Comparison of ENCODE assay signal across 10 mouse cellular contexts in genomic region chr3:80803211-80803610, GRCm38 (mm10). TPM values are rescaled to one million over a fixed set of nuclear protein-coding genes. Genes with fewer than 3 reads are reported as not detected.
DNase-seq lines count a peak whose midpoint lies in the region; ATAC-seq and TF ChIP-seq lines count a peak whose summit lies in the region.
"Had no signal": no experiment of that assay in that cellular context is flagged by ENCODE, and none has a peak within 500 bp of the region (broad histone marks: within the 10 kb centered on the region; RNA-seq: fewer than 3 reads in every experiment).

No protein-coding gene starts in this region.

- peaks cover 23% of the 10 kb centered on the region for H3K27me3 ChIP-seq in kidney, embryonic 16.5 days (ENCODE audit: insufficient read depth, low read length)
- H3K27me3 ChIP-seq in embryonic facial prominence, embryonic 11.5 days (ENCODE audit: control insufficient read depth, insufficient read depth, low read length), result peaks cover 13% of the 10 kb centered on the region
- no peaks in the 10 kb centered on the region for H3K27me3 ChIP-seq in hindbrain, embryonic 12.5 days
- no peaks in the 10 kb centered on the region for H3K27me3 ChIP-seq in midbrain, embryonic 16.5 days (ENCODE audit: control insufficient read depth, insufficient read depth, low read depth, low read length)
- no peaks in the 10 kb centered on the region; the same call in 1 of the 2 replicates for H3K27me3 ChIP-seq in thymus, adult 2 months (ENCODE audit: control insufficient read depth, insufficient read depth, low read length)
- H3K27me3 ChIP-seq in liver, embryonic 11.5 days (replicated peaks; ENCODE audit: control insufficient read depth, insufficient read depth, low read length), result peaks cover 28% of the 10 kb centered on the region

- H3K9ac ChIP-seq in kidney, embryonic 16.5 days (replicated peaks; ENCODE audit: low read length), result no peak overlapping the region
- H3K9ac ChIP-seq in embryonic facial prominence, embryonic 11.5 days (replicated peaks; ENCODE audit: low read length), result no peak overlapping the region
- H3K9ac ChIP-seq in hindbrain, embryonic 12.5 days, result peak overlapping the region; percentile 74
- peak overlapping the region; percentile 90 for H3K9ac ChIP-seq in midbrain, embryonic 16.5 days (ENCODE audit: low read depth, low read length)
- H3K9ac ChIP-seq in liver, embryonic 11.5 days (ENCODE audit: low read depth, low read length), result no peak overlapping the region

- peaks cover 11% of the 10 kb centered on the region; the same call in 1 of the 2 replicates for H3K4me1 ChIP-seq in kidney, embryonic 16.5 days (ENCODE audit: insufficient read depth, low read length)
- no peaks in the 10 kb centered on the region for H3K4me1 ChIP-seq in embryonic facial prominence, embryonic 11.5 days (ENCODE audit: control insufficient read depth, insufficient read depth, low read length)
- peaks cover 8% of the 10 kb centered on the region for H3K4me1 ChIP-seq in hindbrain, embryonic 12.5 days
- peaks cover 16% of the 10 kb centered on the region for H3K4me1 ChIP-seq in midbrain, embryonic 16.5 days (ENCODE audit: control insufficient read depth, insufficient read depth, low read length)
- peaks cover 17% of the 10 kb centered on the region for H3K4me1 ChIP-seq in thymus, adult 2 months (replicated peaks; ENCODE audit: control insufficient read depth, insufficient read depth, low read length)
- H3K4me1 ChIP-seq in liver, embryonic 11.5 days (replicated peaks; ENCODE audit: control insufficient read depth, insufficient read depth, low read length), result no peaks in the 10 kb centered on the region; the same call in 1 of the 2 replicates

- no peak for TF ChIP-seq CTCF in thymus, adult 2 months (IDR thresholded peaks at IDR 0.05; ENCODE audit: borderline replicate concordance, control insufficient read depth, extremely low read depth, insufficient read depth, low read length, poor library complexity)

- WGBS in kidney, embryonic 16.5 days, result 63% methylated on average over 8 of the region's 8 CpGs
- 64% methylated on average over 8 of the region's 8 CpGs for WGBS in embryonic facial prominence, embryonic 11.5 days
- WGBS in hindbrain, embryonic 12.5 days, result 50% methylated on average over 8 of the region's 8 CpGs
- 24% methylated on average over 8 of the region's 8 CpGs for WGBS in midbrain, embryonic 16.5 days
- 67% methylated on average over 8 of the region's 8 CpGs for WGBS in thymus, adult 2 months
- 54% methylated on average over 8 of the region's 8 CpGs for WGBS in liver, embryonic 11.5 days

- H3K4me2 ChIP-seq in kidney, embryonic 16.5 days (replicated peaks; ENCODE audit: low read depth, low read length), result peak overlapping the region; percentile 64
- H3K4me2 ChIP-seq in embryonic facial prominence, embryonic 11.5 days (ENCODE audit: low read depth, low read length), result peak overlapping the region; percentile 66
- H3K4me2 ChIP-seq in hindbrain, embryonic 12.5 days (replicated peaks), result peak overlapping the region; percentile 75
- peak overlapping the region; percentile 55 for H3K4me2 ChIP-seq in midbrain, embryonic 16.5 days (ENCODE audit: low read length)
- no peak overlapping the region for H3K4me2 ChIP-seq in liver, embryonic 11.5 days

- H3K36me3 ChIP-seq in kidney, embryonic 16.5 days (ENCODE audit: insufficient read depth, low read length), result no peaks in the 10 kb centered on the region
- no peaks in the 10 kb centered on the region for H3K36me3 ChIP-seq in embryonic facial prominence, embryonic 11.5 days (replicated peaks; ENCODE audit: control insufficient read depth, insufficient read depth, low read depth, low read length)
- no peaks in the 10 kb centered on the region for H3K36me3 ChIP-seq in hindbrain, embryonic 12.5 days
- H3K36me3 ChIP-seq in midbrain, embryonic 16.5 days (ENCODE audit: control insufficient read depth, insufficient read depth, low read length), result no peaks in the 10 kb centered on the region
- no peaks in the 10 kb centered on the region for H3K36me3 ChIP-seq in thymus, adult 2 months (ENCODE audit: control insufficient read depth, insufficient read depth, low read length)
- no peaks in the 10 kb centered on the region for H3K36me3 ChIP-seq in liver, embryonic 11.5 days (ENCODE audit: control insufficient read depth, insufficient read depth, low read length)

- TF ChIP-seq POLR2A in thymus, adult 2 months (IDR thresholded peaks at IDR 0.05; ENCODE audit: control insufficient read depth, extremely low read depth, insufficient read depth, low read length, poor library complexity), result no peak

- no peak overlapping the region for H3K4me3 ChIP-seq in kidney, embryonic 16.5 days (ENCODE audit: low read length)
- H3K4me3 ChIP-seq in embryonic facial prominence, embryonic 11.5 days (ENCODE audit: low read depth, low read length), result peak overlapping the region; percentile 43; the same call in 1 of the 2 replicates
- peak overlapping the region; percentile 62 for H3K4me3 ChIP-seq in hindbrain, embryonic 12.5 days
- peak overlapping the region; percentile 72 for H3K4me3 ChIP-seq in midbrain, embryonic 16.5 days (ENCODE audit: low read depth, low read length)
- no peak overlapping the region for H3K4me3 ChIP-seq in thymus, adult 2 months (ENCODE audit: control insufficient read depth, insufficient read depth, low read length)
- H3K4me3 ChIP-seq in liver, embryonic 11.5 days (ENCODE audit: low read depth, low read length), result no peak overlapping the region

- H3K9me3 ChIP-seq in kidney, embryonic 16.5 days (ENCODE audit: low read length), result no peaks in the 10 kb centered on the region
- no peaks in the 10 kb centered on the region for H3K9me3 ChIP-seq in embryonic facial prominence, embryonic 11.5 days (replicated peaks; ENCODE audit: control insufficient read depth, low read length)
- H3K9me3 ChIP-seq in hindbrain, embryonic 12.5 days (replicated peaks), result no peaks in the 10 kb centered on the region
- no peaks in the 10 kb centered on the region for H3K9me3 ChIP-seq in midbrain, embryonic 16.5 days (replicated peaks; ENCODE audit: control insufficient read depth, low read length, poor library complexity, severe bottlenecking)
- no peaks in the 10 kb centered on the region for H3K9me3 ChIP-seq in liver, embryonic 11.5 days (ENCODE audit: control insufficient read depth, low read length)

- no peak for ATAC-seq in kidney, embryonic 16.5 days (ENCODE audit: low FRiP score, low TSS enrichment)
- ATAC-seq in embryonic facial prominence, embryonic 11.5 days (replicated peaks; ENCODE audit: insufficient number of reproducible peaks, low FRiP score, low TSS enrichment, low read depth), result no peak
- ATAC-seq in hindbrain, embryonic 12.5 days (ENCODE audit: low FRiP score), result no peak; the same call in 1 of the 2 replicates
- ATAC-seq in midbrain, embryonic 16.5 days, result peak; percentile 37
- no peak for ATAC-seq in liver, embryonic 11.5 days (replicated peaks; ENCODE audit: low FRiP score)

- no peak for DNase-seq in kidney, postnatal 36 days
- DNase-seq in embryonic facial prominence, embryonic 11.5 days (ENCODE audit: low spot score), result no peak
- DNase-seq in thymus, adult 2 months, result no peak
- no peak for DNase-seq in frontal cortex, postnatal 25 days (ENCODE audit: low spot score in 2 of 2)
- no peak for DNase-seq in liver, embryonic 11.5 days (ENCODE audit: low spot score)

- H3K27ac ChIP-seq in kidney, embryonic 16.5 days (ENCODE audit: low read length), result no peak overlapping the region
- H3K27ac ChIP-seq in embryonic facial prominence, embryonic 11.5 days (replicated peaks; ENCODE audit: low read depth, low read length), result no peak overlapping the region
- peak overlapping the region; percentile 91 for H3K27ac ChIP-seq in hindbrain, embryonic 12.5 days
- H3K27ac ChIP-seq in midbrain, embryonic 16.5 days (ENCODE audit: low read length), result peak overlapping the region; percentile 97
- no peak overlapping the region for H3K27ac ChIP-seq in thymus, adult 2 months (ENCODE audit: control insufficient read depth, insufficient read depth, low read length)
- H3K27ac ChIP-seq in liver, embryonic 11.5 days (ENCODE audit: low read depth, low read length), result no peak overlapping the region
- H3K27ac ChIP-seq: kidney, postnatal 0 days had no signal

RNA-seq across cellular contexts. Expression of gene Gria2, which starts 0.6 kb away (rescaled TPM):
- 0.54 and 0.89 TPM in 2 replicates for polyA plus RNA-seq in kidney, embryonic 16.5 days (2015; fragmentation: Nextera tagmentation; extraction: Ambion mirVana)
- 4.8 and 6.0 TPM in 2 replicates for polyA plus RNA-seq in embryonic facial prominence, embryonic 11.5 days (2014; fragmentation: Nextera tagmentation; extraction: Ambion mirVana)
- polyA plus RNA-seq in hindbrain, embryonic 12.5 days (2016; fragmentation: Nextera tagmentation; extraction: Ambion mirVana), result 55.7 and 62.4 TPM in 2 replicates
- polyA plus RNA-seq in midbrain, embryonic 16.5 days (2015; fragmentation: Nextera tagmentation; extraction: Ambion mirVana), result 241 and 261 TPM in 2 replicates
- 0.28 TPM in 2 replicates for polyA plus RNA-seq in thymus, adult 2 months (2012; rRNA removed)
- 1.5 and 1.8 TPM in 2 replicates for polyA plus RNA-seq in liver, embryonic 11.5 days (2014; fragmentation: Nextera tagmentation; extraction: Ambion mirVana)
- polyA plus RNA-seq: liver, adult 2 months had no signal

Comparison
In these comparisons a context has a peak if more than half of its experiments do, and no peak if none do; other contexts are left out.
1. H3K27ac ChIP-seq: peak in hindbrain, embryonic 12.5 days (single experiment) and midbrain, embryonic 16.5 days (single experiment); none in kidney, embryonic 16.5 days (single experiment), embryonic facial prominence, embryonic 11.5 days (single experiment), thymus, adult 2 months (single experiment) and liver, embryonic 11.5 days (single experiment).
2. H3K4me3 ChIP-seq: peak in embryonic facial prominence, embryonic 11.5 days (single experiment), hindbrain, embryonic 12.5 days (single experiment) and midbrain, embryonic 16.5 days (single experiment); none in kidney, embryonic 16.5 days (single experiment), thymus, adult 2 months (single experiment) and liver, embryonic 11.5 days (single experiment).
3. H3K9ac ChIP-seq: peak in hindbrain, embryonic 12.5 days (single experiment) and midbrain, embryonic 16.5 days (single experiment); none in kidney, embryonic 16.5 days (single experiment), embryonic facial prominence, embryonic 11.5 days (single experiment) and liver, embryonic 11.5 days (single experiment).